Mouse (Mus musculus) spleen, adult 2 months (tissue): Measurements from ENCODE around the gene Tas2r134.

Experiments used
- CTCF ChIP-seq: fragments of 200-500 bp; IDR thresholded peaks from 2 replicates; pipeline ENCODE4 v1.5.1; 2011; ENCODE audit warnings: mild to moderate bottlenecking, inconsistent platforms; ENCODE audit not compliant: insufficient read depth, insufficient read length, insufficient replicate concordance; ENCODE audit errors: extremely low read depth
- POLR2A ChIP-seq: fragments of 200-500 bp; IDR thresholded peaks from 2 replicates; pipeline ENCODE4 v1.6.1; 2011; ENCODE audit warnings: low read depth, low read length, inconsistent platforms

GRCm38 (mm10) chr2:51637681-51638080 is 10.4 kb downstream of the Tas2r134 start:
- TF ChIP-seq CTCF (no peak), POLR2A (no peak)
